Mouse (Mus musculus): ENCODE data around the gene Mcf2l.

DNA sequence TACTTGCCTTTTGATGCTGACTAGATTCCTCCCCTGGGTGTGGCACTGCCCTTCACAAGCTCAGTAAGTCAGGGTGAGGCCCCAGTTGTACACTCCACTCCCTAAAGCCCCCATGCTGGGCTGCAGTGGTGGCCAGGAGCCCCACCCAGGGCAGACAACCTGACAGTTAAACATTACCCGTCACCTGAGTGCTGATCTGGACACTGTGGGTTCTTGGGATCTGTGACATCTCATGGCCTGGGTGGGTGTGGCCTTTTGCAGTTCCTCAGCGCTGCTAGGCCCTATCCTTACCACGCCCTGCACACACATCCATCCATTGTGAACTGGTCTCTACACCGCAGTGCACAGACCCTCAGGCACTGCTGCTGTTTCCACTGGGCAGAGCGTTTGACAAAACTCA is 55.3 kb downstream of the Mcf2l start:
- TF ChIP-seq CTCF (IDR thresholded peaks at IDR 0.05) (no peak), EP300 (IDR thresholded peaks at IDR 0.05) (no peak)

Measured in lung, postnatal 0 days (tissue).